Mouse (Mus musculus): ENCODE measurements around the gene Ptpn23. TPM values are rescaled to one million over a fixed set of nuclear protein-coding genes. Genes with fewer than 3 reads are reported as not detected.

Gene Ptpn23
- total RNA-seq, 2 experiments from 2014 or later = 2.9 to 7.2 TPM

Other genes starting within 250 kb of the Ptpn23 start
- gene Cspg5, start 164.4 kb downstream of the Ptpn23 start, total RNA-seq (2015) = 0.05 TPM in 1 of 2 replicates, not detected in the other
- 0.08 and 0.33 TPM in 2 replicates for gene Cspg5, start 164.4 kb downstream of the Ptpn23 start, total RNA-seq (2017)
- gene Elp6, start 103.0 kb downstream of the Ptpn23 start, total RNA-seq (2015) = 4.8 and 5.1 TPM in 2 replicates
- 3.0 and 4.9 TPM in 2 replicates for gene Elp6, start 103.0 kb downstream of the Ptpn23 start, total RNA-seq (2017)
- gene Scap, start 74.9 kb downstream of the Ptpn23 start, total RNA-seq (2015) = 12.8 and 14.5 TPM in 2 replicates
- 9.4 and 18.7 TPM in 2 replicates for gene Scap, start 74.9 kb downstream of the Ptpn23 start, total RNA-seq (2017)
- 7,759 and 10,303 TPM in 2 replicates for gene Ngp, start 11.5 kb upstream of the Ptpn23 start, total RNA-seq (2015)
- gene Ngp, start 11.5 kb upstream of the Ptpn23 start, total RNA-seq (2017) = 2,992 and 4,182 TPM in 2 replicates
- gene Klhl18, start 68.5 kb upstream of the Ptpn23 start, total RNA-seq (2015) = 19.8 and 21.9 TPM in 2 replicates
- 16.7 and 18.8 TPM in 2 replicates for gene Klhl18, start 68.5 kb upstream of the Ptpn23 start, total RNA-seq (2017)
- gene Kif9, start 68.7 kb upstream of the Ptpn23 start, total RNA-seq (2015) = 1.1 and 1.6 TPM in 2 replicates
- gene Kif9, start 68.7 kb upstream of the Ptpn23 start, total RNA-seq (2017) = 2.2 and 3.3 TPM in 2 replicates
- 109 and 127 TPM in 2 replicates for gene Setd2, start 124.4 kb upstream of the Ptpn23 start, total RNA-seq (2015)
- gene Setd2, start 124.4 kb upstream of the Ptpn23 start, total RNA-seq (2017) = 159 and 176 TPM in 2 replicates
- 4.6 and 5.2 TPM in 2 replicates for gene Nradd, start 216.2 kb upstream of the Ptpn23 start, total RNA-seq (2015)
- gene Nradd, start 216.2 kb upstream of the Ptpn23 start, total RNA-seq (2017) = 2.0 and 3.5 TPM in 2 replicates
- gene Nbeal2, start 245.9 kb upstream of the Ptpn23 start, total RNA-seq (2015) = 42.1 and 52.5 TPM in 2 replicates
- 29.1 and 35.9 TPM in 2 replicates for gene Nbeal2, start 245.9 kb upstream of the Ptpn23 start, total RNA-seq (2017)
- 204 and 210 TPM in 2 replicates for gene Ccdc12, start 248.3 kb upstream of the Ptpn23 start, total RNA-seq (2015)
- gene Ccdc12, start 248.3 kb upstream of the Ptpn23 start, total RNA-seq (2017) = 165 and 180 TPM in 2 replicates

Measured in megakaryocyte, adult 5-6 weeks (primary cell).